Mouse (Mus musculus): ENCODE measurements at regions not wholly inside any gene's neighbourhood (a gene's known extent, or its start where the extent isn't known, plus 50 kb on each side); places are given as distances from the start of the nearest gene placed in this dataset.
A peak's percentile ranks its signal among the peaks of the same experiment; 100 is the strongest.

DNA sequence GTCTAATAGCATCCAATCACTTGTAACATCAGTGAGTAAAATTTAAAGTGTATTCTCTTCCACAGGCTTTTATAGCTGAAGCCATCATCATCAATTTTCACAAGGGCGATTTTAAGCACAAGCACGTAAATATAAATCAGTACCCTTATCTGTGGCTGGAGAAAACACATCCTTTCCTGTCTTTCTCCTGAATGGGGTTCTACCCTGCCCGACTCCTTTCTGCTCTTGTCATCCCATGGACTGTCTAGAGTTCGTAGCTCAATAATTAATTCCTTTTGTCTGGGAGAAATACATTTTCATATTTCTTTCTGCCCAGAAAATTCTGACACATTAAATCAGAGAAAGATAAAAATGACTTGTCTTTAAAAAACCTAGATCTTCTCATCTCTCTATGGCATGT lies 482.7 kb upstream of the Gpc5 start:
- Histone ChIP-seq H3K9ac (replicated peaks; ENCODE audit: low read length) (no peak overlapping the region), H3K27me3 (ENCODE audit: control insufficient read depth, insufficient read depth, low read length) (no peaks in the 10 kb centered on the region), H3K36me3 (replicated peaks; ENCODE audit: control insufficient read depth, insufficient read depth, low read depth, low read length) (no peaks in the 10 kb centered on the region), H3K4me1 (ENCODE audit: control insufficient read depth, insufficient read depth, low read length) (no peaks in the 10 kb centered on the region), H3K9me3 (replicated peaks; ENCODE audit: control insufficient read depth, low read length) (no peaks in the 10 kb centered on the region), H3K4me3 (ENCODE audit: low read depth, low read length) (no peak overlapping the region), H3K4me2 (ENCODE audit: low read depth, low read length) (no peak overlapping the region), H3K27ac (replicated peaks; ENCODE audit: low read depth, low read length) (no peak overlapping the region)
- no peak for ATAC-seq (replicated peaks; ENCODE audit: insufficient number of reproducible peaks, low FRiP score, low TSS enrichment, low read depth)
- DNase-seq (ENCODE audit: low spot score) = no peak
- WGBS = 85% methylated on average over 4 of the region's 4 CpGs

DNA sequence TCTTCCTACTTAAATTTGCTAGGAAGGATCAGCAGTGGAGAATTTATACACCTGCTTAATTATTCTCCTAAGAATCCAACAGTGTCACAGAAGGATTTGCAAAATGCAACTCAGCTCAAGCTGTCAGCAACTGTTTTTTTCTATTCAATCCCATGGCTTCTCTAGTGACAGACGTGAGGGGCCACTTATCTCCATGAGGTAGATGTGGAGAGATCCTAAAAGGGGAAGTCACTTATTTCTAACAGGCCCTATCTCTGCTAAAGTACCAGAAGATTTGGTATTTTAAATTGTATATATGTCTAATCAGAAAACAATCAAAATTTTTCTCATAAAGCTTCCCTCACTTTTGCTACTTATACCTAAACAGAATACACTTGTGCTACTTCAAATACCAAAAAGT lies 479.6 kb upstream of the Gpc5 start:
- Histone ChIP-seq H3K36me3 (replicated peaks; ENCODE audit: control insufficient read depth, insufficient read depth, low read depth, low read length) (no peaks in the 10 kb centered on the region), H3K9me3 (replicated peaks; ENCODE audit: control insufficient read depth, low read length) (no peaks in the 10 kb centered on the region), H3K4me3 (ENCODE audit: low read depth, low read length) (no peak overlapping the region), H3K4me1 (ENCODE audit: control insufficient read depth, insufficient read depth, low read length) (no peaks in the 10 kb centered on the region), H3K27me3 (ENCODE audit: control insufficient read depth, insufficient read depth, low read length) (no peaks in the 10 kb centered on the region), H3K9ac (replicated peaks; ENCODE audit: low read length) (no peak overlapping the region), H3K4me2 (ENCODE audit: low read depth, low read length) (no peak overlapping the region), H3K27ac (replicated peaks; ENCODE audit: low read depth, low read length) (no peak overlapping the region)
- no peak for DNase-seq (ENCODE audit: low spot score)
- ATAC-seq (replicated peaks; ENCODE audit: insufficient number of reproducible peaks, low FRiP score, low TSS enrichment, low read depth) = no peak
- WGBS = 71% methylated on average over 1 of the region's 1 CpGs

DNA sequence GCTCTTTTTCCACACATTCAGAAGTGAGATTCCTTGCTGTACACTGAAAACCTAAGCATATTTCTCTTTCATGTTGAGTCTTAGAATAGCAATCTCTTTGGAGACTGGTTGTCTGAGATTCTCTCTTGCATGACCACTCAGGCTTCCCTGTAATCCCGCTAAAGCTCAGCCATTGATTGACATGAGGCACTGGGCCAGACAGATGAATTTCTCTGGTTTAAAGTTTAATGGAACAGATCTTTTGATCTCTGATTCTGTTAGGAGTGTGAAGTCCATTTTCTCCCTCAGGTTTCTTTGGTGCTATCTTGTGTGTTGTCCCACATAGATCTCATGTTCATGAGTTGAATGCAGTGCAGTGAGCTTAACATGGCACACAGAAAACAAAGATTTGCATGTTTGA lies 435.4 kb upstream of the Gpc5 start:
- no peak for ATAC-seq (replicated peaks; ENCODE audit: insufficient number of reproducible peaks, low FRiP score, low TSS enrichment, low read depth)
- Histone ChIP-seq H3K9me3 (replicated peaks; ENCODE audit: control insufficient read depth, low read length) (no peaks in the 10 kb centered on the region), H3K36me3 (replicated peaks; ENCODE audit: control insufficient read depth, insufficient read depth, low read depth, low read length) (no peaks in the 10 kb centered on the region), H3K9ac (replicated peaks; ENCODE audit: low read length) (no peak overlapping the region), H3K4me1 (ENCODE audit: control insufficient read depth, insufficient read depth, low read length) (no peaks in the 10 kb centered on the region), H3K4me2 (ENCODE audit: low read depth, low read length) (no peak overlapping the region), H3K27ac (replicated peaks; ENCODE audit: low read depth, low read length) (no peak overlapping the region), H3K4me3 (ENCODE audit: low read depth, low read length) (no peak overlapping the region), H3K27me3 (ENCODE audit: control insufficient read depth, insufficient read depth, low read length) (no peaks in the 10 kb centered on the region)
- no peak for DNase-seq (ENCODE audit: low spot score)
- 57% methylated on average over 1 of the region's 1 CpGs for WGBS

DNA sequence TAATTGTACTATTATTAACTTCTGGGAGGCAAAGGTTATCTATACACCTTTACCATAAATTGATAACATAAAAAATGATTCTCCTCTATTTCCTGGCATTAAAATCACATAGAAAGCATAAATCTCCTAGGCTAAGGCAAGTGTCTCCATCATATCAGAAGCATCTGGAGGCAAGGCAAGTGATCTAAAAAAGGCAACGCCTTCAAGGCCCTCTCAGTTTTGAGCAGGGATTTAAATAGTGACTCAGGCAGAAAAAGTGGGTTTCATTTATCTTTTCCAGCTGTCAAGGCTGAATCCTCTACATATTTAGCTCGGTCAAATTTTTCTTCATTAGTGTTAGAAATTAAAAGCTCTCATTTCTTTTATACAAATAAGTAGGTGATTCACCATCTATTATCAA lies 430.0 kb upstream of the Gpc5 start:
- 73% methylated on average over 2 of the region's 2 CpGs for WGBS
- H3K27ac ChIP-seq (replicated peaks; ENCODE audit: low read depth, low read length) = no peak overlapping the region
- H3K9ac ChIP-seq (replicated peaks; ENCODE audit: low read length) = no peak overlapping the region
- H3K27me3 ChIP-seq (ENCODE audit: control insufficient read depth, insufficient read depth, low read length) = no peaks in the 10 kb centered on the region
- no peaks in the 10 kb centered on the region for H3K36me3 ChIP-seq (replicated peaks; ENCODE audit: control insufficient read depth, insufficient read depth, low read depth, low read length)
- no peak for DNase-seq (ENCODE audit: low spot score)
- H3K4me3 ChIP-seq (ENCODE audit: low read depth, low read length) = no peak overlapping the region
- H3K4me1 ChIP-seq (ENCODE audit: control insufficient read depth, insufficient read depth, low read length) = no peaks in the 10 kb centered on the region
- no peak for ATAC-seq (replicated peaks; ENCODE audit: insufficient number of reproducible peaks, low FRiP score, low TSS enrichment, low read depth)
- H3K4me2 ChIP-seq (ENCODE audit: low read depth, low read length) = no peak overlapping the region
- no peaks in the 10 kb centered on the region for H3K9me3 ChIP-seq (replicated peaks; ENCODE audit: control insufficient read depth, low read length)

DNA sequence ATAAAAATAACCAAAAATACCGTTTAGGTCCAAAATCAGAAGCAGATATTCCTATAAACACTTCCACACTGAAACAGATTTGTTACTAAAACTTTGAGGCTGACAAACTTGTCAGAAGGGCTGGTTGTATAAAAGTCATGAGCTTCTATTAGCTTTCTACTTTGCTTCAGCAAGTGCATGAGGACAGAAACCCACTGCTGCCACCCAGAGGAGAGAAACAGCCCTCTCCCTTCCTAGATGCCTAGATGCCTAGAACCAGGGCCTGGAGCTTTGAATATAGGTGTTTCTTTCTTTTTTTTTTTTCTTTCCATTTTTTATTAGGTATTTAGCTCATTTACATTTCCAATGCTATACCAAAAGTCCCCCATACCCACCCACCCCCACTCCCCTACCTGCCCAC lies 406.9 kb upstream of the Gpc5 start:
- no peaks in the 10 kb centered on the region for H3K9me3 ChIP-seq (replicated peaks; ENCODE audit: control insufficient read depth, low read length)
- no peak for ATAC-seq (replicated peaks; ENCODE audit: insufficient number of reproducible peaks, low FRiP score, low TSS enrichment, low read depth)
- H3K36me3 ChIP-seq (replicated peaks; ENCODE audit: control insufficient read depth, insufficient read depth, low read depth, low read length) = no peaks in the 10 kb centered on the region
- H3K4me2 ChIP-seq (ENCODE audit: low read depth, low read length) = no peak overlapping the region
- DNase-seq (ENCODE audit: low spot score) = peak; percentile 14
- H3K9ac ChIP-seq (replicated peaks; ENCODE audit: low read length) = no peak overlapping the region
- H3K4me1 ChIP-seq (ENCODE audit: control insufficient read depth, insufficient read depth, low read length) = no peaks in the 10 kb centered on the region
- no peaks in the 10 kb centered on the region for H3K27me3 ChIP-seq (ENCODE audit: control insufficient read depth, insufficient read depth, low read length)
- no peak overlapping the region for H3K4me3 ChIP-seq (ENCODE audit: low read depth, low read length)
- no peak overlapping the region for H3K27ac ChIP-seq (replicated peaks; ENCODE audit: low read depth, low read length)
- 70% methylated on average over 1 of the region's 1 CpGs for WGBS

DNA sequence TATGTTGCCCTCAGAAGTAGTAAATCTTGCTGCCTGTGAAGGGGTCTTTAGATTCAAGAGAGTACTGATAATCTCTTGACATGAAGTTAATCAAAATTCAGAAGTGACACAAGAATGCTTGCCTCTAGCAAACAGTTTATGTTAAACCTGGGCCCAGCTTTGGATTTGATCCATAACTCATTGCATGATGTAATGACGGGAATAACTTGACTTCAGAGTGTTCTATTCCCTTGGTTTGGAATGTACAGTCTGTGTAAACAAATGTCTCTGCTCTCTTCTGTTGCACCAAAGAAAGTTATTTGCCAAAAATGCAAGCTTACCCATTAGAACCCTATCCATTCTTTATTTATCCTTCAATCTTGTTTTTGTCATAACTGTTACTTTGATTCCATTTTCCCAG lies 397.1 kb upstream of the Gpc5 start:
- Histone ChIP-seq H3K27me3 (ENCODE audit: control insufficient read depth, insufficient read depth, low read length) (no peaks in the 10 kb centered on the region), H3K9ac (replicated peaks; ENCODE audit: low read length) (no peak overlapping the region), H3K36me3 (replicated peaks; ENCODE audit: control insufficient read depth, insufficient read depth, low read depth, low read length) (no peaks in the 10 kb centered on the region), H3K4me3 (ENCODE audit: low read depth, low read length) (no peak overlapping the region), H3K9me3 (replicated peaks; ENCODE audit: control insufficient read depth, low read length) (no peaks in the 10 kb centered on the region), H3K4me1 (ENCODE audit: control insufficient read depth, insufficient read depth, low read length) (no peaks in the 10 kb centered on the region), H3K4me2 (ENCODE audit: low read depth, low read length) (no peak overlapping the region), H3K27ac (replicated peaks; ENCODE audit: low read depth, low read length) (no peak overlapping the region)
- 82% methylated on average over 1 of the region's 1 CpGs for WGBS
- DNase-seq (ENCODE audit: low spot score) (no peak), ATAC-seq (replicated peaks; ENCODE audit: insufficient number of reproducible peaks, low FRiP score, low TSS enrichment, low read depth) (no peak)

DNA sequence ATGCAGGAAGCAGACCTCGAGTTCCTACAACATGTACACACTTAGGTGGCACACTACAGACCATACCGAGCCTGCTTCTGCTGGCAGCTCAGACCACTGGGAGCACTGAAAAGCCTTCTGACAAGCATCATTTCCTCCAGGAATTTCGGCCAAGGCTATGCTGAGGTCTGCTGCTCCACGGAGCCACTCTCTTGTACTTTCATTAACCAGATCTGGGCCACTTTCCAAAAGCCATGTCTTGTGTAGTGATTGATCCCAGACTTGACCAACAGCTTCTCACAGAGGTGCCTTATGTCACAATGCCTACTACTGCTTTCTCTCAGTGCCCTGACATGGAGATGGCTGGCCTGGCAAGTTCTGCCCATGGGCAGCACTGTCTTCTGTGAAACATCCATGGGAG lies 394.5 kb upstream of the Gpc5 start:
- ATAC-seq (replicated peaks; ENCODE audit: insufficient number of reproducible peaks, low FRiP score, low TSS enrichment, low read depth) (no peak), DNase-seq (ENCODE audit: low spot score) (no peak)
- Histone ChIP-seq H3K4me1 (ENCODE audit: control insufficient read depth, insufficient read depth, low read length) (no peaks in the 10 kb centered on the region), H3K9ac (replicated peaks; ENCODE audit: low read length) (no peak overlapping the region), H3K9me3 (replicated peaks; ENCODE audit: control insufficient read depth, low read length) (no peaks in the 10 kb centered on the region), H3K27me3 (ENCODE audit: control insufficient read depth, insufficient read depth, low read length) (no peaks in the 10 kb centered on the region), H3K36me3 (replicated peaks; ENCODE audit: control insufficient read depth, insufficient read depth, low read depth, low read length) (no peaks in the 10 kb centered on the region), H3K4me3 (ENCODE audit: low read depth, low read length) (no peak overlapping the region), H3K4me2 (ENCODE audit: low read depth, low read length) (no peak overlapping the region), H3K27ac (replicated peaks; ENCODE audit: low read depth, low read length) (no peak overlapping the region)
- WGBS = 84% methylated on average over 4 of the region's 4 CpGs

DNA sequence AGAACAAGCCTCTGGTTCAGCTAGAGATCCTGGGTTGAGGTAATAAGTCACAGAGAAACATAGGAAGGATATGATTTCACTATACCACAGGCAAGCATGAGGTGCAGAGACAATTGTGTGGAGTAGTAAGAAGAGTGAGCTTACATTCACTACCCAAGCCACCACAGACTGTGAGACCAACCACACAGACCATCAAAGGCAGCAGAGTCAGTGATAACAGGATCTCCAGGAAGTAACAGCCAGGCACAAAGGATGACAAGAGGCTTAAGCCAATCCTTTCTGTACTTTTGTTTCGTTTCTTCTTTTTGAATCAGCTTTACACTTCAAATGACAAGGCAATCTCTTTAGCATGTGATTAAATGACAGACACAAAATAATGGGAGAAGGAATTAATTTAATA lies 368.9 kb upstream of the Gpc5 start:
- Histone ChIP-seq H3K9me3 (replicated peaks; ENCODE audit: control insufficient read depth, low read length) (no peaks in the 10 kb centered on the region), H3K27ac (replicated peaks; ENCODE audit: low read depth, low read length) (no peak overlapping the region), H3K4me1 (ENCODE audit: control insufficient read depth, insufficient read depth, low read length) (no peaks in the 10 kb centered on the region), H3K36me3 (replicated peaks; ENCODE audit: control insufficient read depth, insufficient read depth, low read depth, low read length) (no peaks in the 10 kb centered on the region), H3K4me3 (ENCODE audit: low read depth, low read length) (no peak overlapping the region), H3K27me3 (ENCODE audit: control insufficient read depth, insufficient read depth, low read length) (no peaks in the 10 kb centered on the region), H3K4me2 (ENCODE audit: low read depth, low read length) (no peak overlapping the region), H3K9ac (replicated peaks; ENCODE audit: low read length) (no peak overlapping the region)
- no peak for ATAC-seq (replicated peaks; ENCODE audit: insufficient number of reproducible peaks, low FRiP score, low TSS enrichment, low read depth)
- 48% methylated on average over 1 of the region's 1 CpGs for WGBS
- no peak for DNase-seq (ENCODE audit: low spot score)

DNA sequence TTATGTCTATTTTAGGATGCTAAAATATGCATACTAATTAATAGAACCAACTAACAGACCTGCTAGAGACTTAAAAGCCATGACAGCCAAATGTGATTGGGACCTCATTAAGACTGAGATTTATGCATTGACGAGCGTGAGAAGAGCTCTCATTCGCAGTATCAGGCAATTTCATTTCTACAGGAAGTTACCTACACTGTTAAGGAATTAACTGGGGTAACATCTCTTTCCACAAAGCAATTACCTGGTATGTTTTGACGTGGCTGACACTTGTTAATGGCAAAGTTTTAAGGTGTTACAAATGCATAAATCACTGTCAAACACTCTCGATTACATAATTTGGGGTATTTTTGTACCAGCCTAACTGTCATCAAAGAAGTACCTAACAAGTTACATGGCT lies 324.7 kb upstream of the Gpc5 start:
- no peaks in the 10 kb centered on the region for H3K27me3 ChIP-seq (ENCODE audit: control insufficient read depth, insufficient read depth, low read length)
- DNase-seq (ENCODE audit: low spot score) (no peak), ATAC-seq (replicated peaks; ENCODE audit: insufficient number of reproducible peaks, low FRiP score, low TSS enrichment, low read depth) (no peak)
- H3K9ac ChIP-seq (replicated peaks; ENCODE audit: low read length) = no peak overlapping the region
- H3K36me3 ChIP-seq (replicated peaks; ENCODE audit: control insufficient read depth, insufficient read depth, low read depth, low read length) = no peaks in the 10 kb centered on the region
- no peaks in the 10 kb centered on the region for H3K4me1 ChIP-seq (ENCODE audit: control insufficient read depth, insufficient read depth, low read length)
- WGBS = 82% methylated on average over 5 of the region's 5 CpGs
- no peak overlapping the region for H3K4me2 ChIP-seq (ENCODE audit: low read depth, low read length)
- no peak overlapping the region for H3K27ac ChIP-seq (replicated peaks; ENCODE audit: low read depth, low read length)
- no peaks in the 10 kb centered on the region for H3K9me3 ChIP-seq (replicated peaks; ENCODE audit: control insufficient read depth, low read length)
- H3K4me3 ChIP-seq (ENCODE audit: low read depth, low read length) = no peak overlapping the region

Data from embryonic facial prominence, embryonic 11.5 days (tissue).